9 mouse cellular contexts compared by ENCODE assay signal in genomic region chr2:153432492-153432891, GRCm38 (mm10).
DNase-seq lines count a peak whose midpoint lies in the region; ATAC-seq and TF ChIP-seq lines count a peak whose summit lies in the region.
"Had no signal": no experiment of that assay in that cellular context is flagged by ENCODE, and none has a peak within 500 bp of the region (broad histone marks: within the 10 kb centered on the region; RNA-seq: fewer than 3 reads in every experiment).

No protein-coding gene starts in this region.

- CTCF ChIA-PET in Patski (lab: Charles Lee) = no interaction called here

- H3K9ac ChIP-seq in intestine, embryonic 14.5 days (ENCODE audit: low read length) = no peak overlapping the region
- no peak overlapping the region for H3K9ac ChIP-seq in liver, postnatal 0 days (replicated peaks)

- peak overlapping the region; percentile 18; the same call in 1 of the 2 replicates for H3K27ac ChIP-seq in intestine, embryonic 14.5 days (ENCODE audit: low read depth)
- H3K27ac ChIP-seq in liver, postnatal 0 days (ENCODE audit: low read depth) = peak overlapping the region; percentile 49; the same call in 1 of the 2 replicates

- POLR2A ChIA-PET in Patski (lab: Charles Lee) = interaction anchor here (0.6 to 1.3 kb wide), 3 partner anchors 8 to 271 kb away, joined by 4 read pairs; partner anchors contain the start of gene Tm9sf4

- WGBS in intestine, embryonic 14.5 days = 21% methylated on average over 7 of the region's 7 CpGs
- WGBS in liver, postnatal 0 days (ENCODE audit: insufficient replicate concordance) = 63% methylated on average over 7 of the region's 7 CpGs

- no peak overlapping the region for H3K4me2 ChIP-seq in intestine, embryonic 14.5 days (ENCODE audit: low read length)
- no peak overlapping the region for H3K4me2 ChIP-seq in liver, postnatal 0 days (ENCODE audit: low read depth, low read length)

- H3K9me3 ChIP-seq in intestine, embryonic 14.5 days (ENCODE audit: control insufficient read depth, low read length) = no peaks in the 10 kb centered on the region
- no peaks in the 10 kb centered on the region for H3K9me3 ChIP-seq in liver, postnatal 0 days (ENCODE audit: low read length)

- no peak for TF ChIP-seq EP300 in liver, postnatal 0 days (IDR thresholded peaks at IDR 0.05; ENCODE audit: low read depth)

- H3K27me3 ChIP-seq in Patski = no peaks in the 10 kb centered on the region
- H3K27me3 ChIP-seq in intestine, embryonic 14.5 days (replicated peaks; ENCODE audit: control insufficient read depth, insufficient read depth, low read length) = no peaks in the 10 kb centered on the region
- no peaks in the 10 kb centered on the region for H3K27me3 ChIP-seq in liver, postnatal 0 days (ENCODE audit: insufficient read depth, low read length)

- peaks cover 67% of the 10 kb centered on the region for H3K4me1 ChIP-seq in intestine, embryonic 14.5 days (replicated peaks; ENCODE audit: control insufficient read depth, insufficient read depth, low read length)
- H3K4me1 ChIP-seq in liver, postnatal 0 days (ENCODE audit: insufficient read depth) = peaks cover 36% of the 10 kb centered on the region

- intact Hi-C loops in heart, postnatal 25 days (cut with DNase I) = no loop called here

- peaks cover 56% of the 10 kb centered on the region for H3K36me3 ChIP-seq in intestine, embryonic 14.5 days (ENCODE audit: control insufficient read depth, insufficient read depth, low read length)
- H3K36me3 ChIP-seq in liver, postnatal 0 days (replicated peaks; ENCODE audit: insufficient read depth, low read length) = no peaks in the 10 kb centered on the region; the same call in 1 of the 2 replicates

- TF ChIP-seq CTCF in Patski (IDR thresholded peaks at IDR 0.05) = no peak
- no peak for TF ChIP-seq CTCF in liver, postnatal 0 days (IDR thresholded peaks at IDR 0.05; ENCODE audit: low read depth)

- peak; percentile 93 for DNase-seq in heart, adult 11 months
- DNase-seq in heart, postnatal 25 days (ENCODE audit: low spot score) = no peak
- DNase-seq in Patski (ENCODE audit: low read depth, low spot score) = peak; percentile 63
- DNase-seq in intestine, embryonic 14.5 days (ENCODE audit: low spot score) = no peak
- no peak for DNase-seq in liver, postnatal 0 days
- DNase-seq in gastrocnemius, adult 18-20 months (ENCODE audit: low spot score) = no peak
- no peak for DNase-seq in ovary, postnatal 10 days (ENCODE audit: low spot score)
- no peak for DNase-seq in layer of hippocampus, postnatal 25 days (ENCODE audit: extremely low spot score in 1 of 2, low spot score in 1 of 2)

- peak; percentile 71 for ATAC-seq in Patski
- no peak for ATAC-seq in intestine, embryonic 14.5 days (replicated peaks; ENCODE audit: low FRiP score, low TSS enrichment, low read depth)
- 0 out of 2 replicates have a peak, but pooled peaks have one; percentile 12 for ATAC-seq in liver, postnatal 0 days

- no peak overlapping the region for H3K4me3 ChIP-seq in intestine, embryonic 14.5 days (ENCODE audit: low read depth, low read length)
- no peak overlapping the region for H3K4me3 ChIP-seq in liver, postnatal 0 days (ENCODE audit: low read depth, low read length)
- H3K4me3 ChIP-seq: erythroblast, embryonic 14.5 days had no signal

- in situ Hi-C loops in Patski (cut with MboI; ENCODE audit: low pct_unique_long_range_greater_than_20kb) = no loop called here

Comparison
In these comparisons a context has a peak if more than half of its experiments do, and no peak if none do; other contexts are left out.
1. DNase-seq: peak in heart, adult 11 months (single experiment) and Patski (single experiment); none in heart, postnatal 25 days (single experiment), intestine, embryonic 14.5 days (single experiment), liver, postnatal 0 days (single experiment), gastrocnemius, adult 18-20 months (single experiment), ovary, postnatal 10 days (single experiment) and layer of hippocampus, postnatal 25 days (0 of 2).